Mouse (Mus musculus) urinary bladder, adult 2 months (tissue): ENCODE measurements around the gene Dnaaf3. TPM values are rescaled to one million over a fixed set of nuclear protein-coding genes. Genes with fewer than 3 reads are reported as not detected.

Source experiments
- DNase-seq: peaks from one replicate; pipeline ENCODE4 v3.0.0; 2022; ENCODE audit warnings: low spot score
- polyA plus RNA-seq: library from polyadenylated mRNA; depleted of rRNA; stranded (reverse); fragments of >200 nt; gene quantifications from 2 replicates; pipeline ENCODE4 v1.2.3, GENCODE M21; 2012

Dnaaf3 gene
- polyA plus RNA-seq, 1 experiment, result 4.0 TPM

DNA sequence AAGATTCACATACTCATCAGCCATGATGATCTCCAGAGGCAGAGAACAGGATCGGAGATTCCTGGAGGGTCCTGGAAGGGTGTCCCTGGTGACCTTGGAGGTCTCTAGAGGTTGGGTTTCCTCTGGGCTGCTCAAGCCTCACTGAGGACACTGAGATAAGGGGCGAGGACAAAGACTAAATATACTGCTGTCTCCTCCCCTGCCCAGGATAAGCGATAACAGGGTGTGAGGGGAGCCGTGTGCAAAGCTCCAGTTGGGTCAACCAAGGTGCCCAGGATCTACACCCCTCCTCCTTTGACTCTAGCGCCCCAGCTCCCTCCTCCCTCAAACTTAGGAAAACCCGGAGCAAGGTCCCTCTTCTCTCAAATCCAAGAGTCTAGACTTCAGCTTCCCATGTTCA is 10.0 kb downstream of the Dnaaf3 start:
- DNase-seq, result no peak

DNA sequence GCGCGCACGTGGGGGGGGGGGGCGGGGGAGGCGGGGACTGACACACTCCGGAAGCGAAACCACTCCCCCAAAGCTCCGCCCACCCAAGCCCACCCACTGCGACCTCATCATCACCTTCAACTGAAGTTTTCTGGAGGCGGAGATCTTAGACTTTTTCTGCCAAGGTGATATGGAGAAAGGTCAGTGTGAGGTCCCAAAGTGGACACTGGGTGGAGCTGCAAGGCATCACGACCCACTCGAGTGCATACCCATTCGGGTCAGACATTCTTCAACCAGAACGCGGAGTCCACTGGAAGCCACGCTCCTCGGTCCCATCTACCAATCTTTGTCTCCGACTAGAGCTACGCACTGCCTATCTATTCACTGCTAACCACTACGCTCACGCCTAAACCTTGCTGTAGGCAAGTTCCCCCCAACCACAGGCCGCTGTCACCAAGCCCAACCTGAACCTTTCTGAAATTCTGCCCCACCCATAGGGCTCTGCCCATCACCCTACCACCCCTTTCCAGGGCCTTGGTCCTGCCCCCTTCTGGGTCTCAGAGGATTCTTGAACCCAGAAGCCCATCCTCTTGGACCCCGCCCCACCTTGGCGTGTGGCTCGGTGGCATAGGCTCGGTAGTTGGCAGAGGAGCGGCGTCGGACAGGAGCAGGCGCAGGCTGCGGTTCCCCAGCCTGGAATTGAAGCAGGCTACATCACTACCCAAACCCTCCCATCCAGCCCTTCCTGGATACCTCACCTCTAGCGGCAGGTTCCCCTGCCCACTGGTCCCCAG is 10.8 kb downstream of the Dnaaf3 start:
- DNase-seq, result no peak

DNA sequence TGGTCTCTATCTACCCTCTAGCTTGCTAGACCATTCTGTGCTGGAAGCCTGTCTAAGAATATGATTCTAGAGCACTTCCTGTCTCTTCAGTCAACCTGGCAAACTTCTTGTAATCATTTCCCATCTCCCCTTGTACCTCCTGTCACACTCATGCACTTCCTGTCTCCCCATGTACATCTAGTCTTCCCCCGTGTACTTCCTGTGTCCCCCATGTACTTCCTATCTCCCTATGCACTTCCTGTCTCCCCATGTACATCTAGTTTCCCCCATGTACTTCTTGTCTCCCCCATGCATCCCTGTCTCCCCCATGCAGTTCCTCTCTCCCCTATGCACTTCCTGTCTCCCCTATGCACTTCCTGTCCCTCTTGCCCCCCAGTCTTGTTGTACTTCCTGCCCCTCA is 13.8 kb downstream of the Dnaaf3 start:
- DNase-seq, result no peak

DNA sequence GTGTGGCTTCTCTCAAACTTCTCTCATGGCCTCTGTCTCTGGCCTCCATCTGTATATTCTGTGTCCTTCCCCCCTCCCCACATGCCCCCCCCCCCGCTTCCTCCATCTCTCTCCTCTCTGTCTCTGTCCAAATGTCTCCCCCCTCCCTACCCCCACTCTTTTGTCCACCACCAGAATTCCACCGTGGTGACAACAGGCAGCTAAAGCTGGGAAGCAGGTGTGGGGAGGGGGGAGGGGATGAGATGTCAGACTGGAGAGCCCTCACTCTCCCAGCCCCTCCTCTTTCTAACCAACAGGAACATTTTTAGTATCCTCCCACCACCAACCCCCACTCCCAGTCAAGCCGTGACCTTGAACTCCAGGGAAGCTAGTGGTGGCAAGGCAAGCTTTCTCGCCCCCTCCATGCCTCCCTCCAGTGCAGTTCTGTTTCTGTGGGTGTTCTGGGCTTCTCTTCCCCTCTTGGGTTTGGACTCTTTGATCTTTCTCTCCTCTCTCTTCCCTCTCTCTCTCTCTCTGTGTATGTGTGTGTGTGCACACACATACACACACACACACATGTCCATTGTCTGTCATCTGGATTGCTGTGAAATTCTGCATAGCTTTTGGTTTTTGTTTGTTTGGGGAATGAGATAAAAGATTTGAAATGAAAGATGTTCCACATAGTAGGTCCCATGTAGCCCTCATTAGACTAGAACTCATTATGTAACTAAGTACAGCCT is 15.8 kb downstream of the Dnaaf3 start, which contains the start of gene Tnnt1:
TSS of gene Tnnt1 (minus strand) at position 51 of the 719 bp plus-strand sequence.
- DNase-seq, result no peak

DNA sequence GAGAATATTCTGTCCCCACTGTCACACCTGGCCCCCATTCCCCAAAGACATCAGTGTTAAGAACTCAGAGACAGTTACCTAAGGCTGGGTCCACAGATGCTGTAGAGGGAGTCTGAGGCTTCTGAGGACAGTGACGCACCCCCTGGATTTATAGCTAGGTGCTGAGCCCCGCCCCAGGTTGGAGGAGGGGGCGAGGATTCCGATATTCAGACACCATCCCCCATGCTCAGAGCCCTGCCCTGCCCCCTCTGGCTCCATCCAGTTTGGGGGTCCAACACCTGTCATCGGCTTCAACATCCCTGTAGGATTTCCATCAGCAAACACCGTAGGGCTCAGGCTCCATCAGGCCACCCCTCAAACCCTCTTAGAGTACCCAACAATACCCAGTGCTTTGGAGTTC is 16.4 kb downstream of the Dnaaf3 start:
- no peak for DNase-seq

DNA sequence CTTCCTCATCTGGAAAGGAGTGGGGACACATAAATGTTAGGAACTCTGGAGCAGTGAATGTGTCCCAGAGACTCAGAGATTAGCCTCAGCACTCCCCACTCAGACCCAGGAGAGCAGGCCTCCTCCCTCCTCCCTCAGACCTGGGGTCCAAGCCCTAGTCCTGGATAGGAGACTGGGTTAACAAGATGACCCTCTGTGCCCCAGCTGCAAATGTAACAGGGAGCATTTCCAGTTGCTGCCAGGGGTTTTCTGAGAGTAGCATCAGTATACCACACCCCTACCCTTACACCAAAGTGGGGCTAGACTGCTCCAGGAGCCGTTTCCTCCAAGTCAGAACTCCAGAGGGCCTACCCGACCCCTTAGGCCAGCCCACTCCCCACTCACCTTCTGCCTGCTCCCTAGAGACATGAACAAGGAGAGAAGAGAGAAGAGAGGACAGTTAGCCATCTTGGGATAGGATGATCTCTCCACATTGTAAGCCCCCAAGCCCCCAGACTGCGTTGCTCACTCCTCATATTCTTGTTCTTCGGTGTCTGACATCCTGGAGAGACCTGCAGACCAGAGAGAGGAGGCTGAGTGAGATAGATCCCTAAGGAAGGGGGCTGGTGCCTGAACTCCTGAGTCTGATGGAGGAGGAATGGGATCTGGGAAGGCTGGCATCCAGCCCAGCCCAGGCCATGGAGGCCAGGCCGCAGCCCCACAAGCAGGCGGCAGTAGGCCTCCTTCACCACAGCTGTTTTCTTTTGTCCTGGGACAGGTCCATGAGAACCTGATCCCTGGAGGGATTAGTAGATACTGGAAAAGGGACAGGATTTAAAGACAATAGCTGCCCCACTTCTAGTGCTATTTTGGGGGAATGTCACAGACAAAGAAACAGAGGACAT is 18.2 kb downstream of the Dnaaf3 start:
- DNase-seq, result no peak

DNA sequence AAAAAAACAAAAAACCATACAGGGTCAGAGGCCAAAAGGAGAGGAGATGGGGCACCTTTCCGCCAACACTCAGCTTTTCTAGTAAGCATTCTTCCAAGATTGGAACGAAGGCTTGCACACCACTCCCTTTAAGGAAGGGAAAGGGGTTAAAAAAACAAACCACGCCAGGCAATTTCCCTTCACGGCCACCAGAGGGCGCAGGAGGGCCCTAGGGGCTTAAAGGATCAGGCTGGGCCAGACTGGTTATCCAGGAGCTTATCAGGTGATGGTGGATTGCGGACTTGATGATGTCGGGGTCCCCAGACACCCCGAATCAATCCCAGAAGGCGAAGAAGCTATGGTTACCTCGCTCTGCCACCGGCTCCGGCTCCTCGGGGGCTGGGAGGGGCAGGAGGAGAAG is 19.0 kb downstream of the Dnaaf3 start:
- DNase-seq, result no peak

DNA sequence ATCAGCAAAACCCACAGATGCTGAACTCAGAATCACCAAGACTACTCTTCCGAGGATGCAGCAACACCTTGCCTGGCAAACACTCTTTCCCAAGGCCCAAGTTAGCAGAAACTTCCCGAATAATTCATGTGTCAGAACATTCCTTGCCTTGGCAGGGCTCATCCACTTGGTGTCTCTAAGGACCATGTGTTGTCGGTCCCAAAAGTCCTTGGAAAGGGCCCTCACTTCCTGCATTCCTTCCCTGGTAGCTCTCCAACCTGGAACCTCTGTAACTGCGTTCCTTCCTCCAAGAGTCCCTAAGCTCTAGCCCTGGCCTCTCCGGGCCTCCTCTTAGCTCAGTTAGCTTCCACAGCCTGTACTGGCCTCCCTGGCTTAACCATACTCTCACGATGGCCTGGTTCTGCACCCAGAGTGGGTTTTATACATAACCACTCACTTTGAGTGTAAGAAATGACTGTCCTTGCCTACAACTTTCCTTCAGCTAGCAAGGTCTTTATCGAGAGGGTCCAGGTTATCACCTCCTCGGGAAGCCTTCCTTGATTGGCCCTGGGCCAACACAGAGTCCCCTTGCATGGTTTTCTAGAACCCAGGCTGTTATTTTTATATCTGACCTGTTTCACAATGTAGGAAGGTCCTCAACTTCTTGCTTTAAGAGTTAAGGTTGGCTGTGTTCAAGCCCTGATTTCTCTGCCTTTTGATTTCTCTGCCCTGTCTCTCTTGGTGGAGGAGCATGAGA is 20.6 kb downstream of the Dnaaf3 start:
- no peak for DNase-seq

DNA sequence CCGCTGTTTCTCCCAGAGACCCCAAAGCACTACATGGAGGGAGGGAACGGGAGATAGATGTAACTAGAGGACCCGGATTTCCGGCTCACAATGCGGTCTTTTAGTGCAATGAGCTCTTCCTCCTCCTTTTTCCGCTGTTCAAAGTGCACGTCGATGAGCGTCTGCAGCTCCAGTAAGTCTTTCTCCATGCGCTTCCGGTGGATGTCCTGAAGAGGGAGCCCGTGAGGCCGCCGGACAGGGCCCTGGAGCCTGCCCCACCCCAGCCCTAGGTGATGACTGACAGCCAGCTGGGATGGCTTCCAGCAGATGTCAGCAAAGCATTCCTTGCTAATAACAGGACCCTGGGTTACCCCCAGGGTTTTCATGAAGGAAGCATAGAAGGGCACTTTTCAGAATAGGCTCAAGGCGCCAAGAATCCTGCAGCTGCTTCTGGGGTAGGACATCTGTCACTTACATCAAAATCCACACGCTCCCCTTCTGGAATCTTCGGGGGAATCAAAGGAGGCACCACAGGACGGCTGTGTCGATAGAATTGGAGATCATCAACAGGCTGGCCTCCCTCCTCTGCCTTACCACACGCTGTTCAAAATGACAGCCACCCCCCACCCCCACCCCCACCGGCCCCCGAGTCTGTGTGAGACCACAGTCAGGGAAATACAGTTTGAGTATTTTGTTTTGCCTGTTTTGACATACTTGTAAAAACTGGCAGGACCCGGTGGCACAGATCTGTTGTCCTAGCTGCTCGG is 22.2 kb downstream of the Dnaaf3 start:
- no peak for DNase-seq

DNA sequence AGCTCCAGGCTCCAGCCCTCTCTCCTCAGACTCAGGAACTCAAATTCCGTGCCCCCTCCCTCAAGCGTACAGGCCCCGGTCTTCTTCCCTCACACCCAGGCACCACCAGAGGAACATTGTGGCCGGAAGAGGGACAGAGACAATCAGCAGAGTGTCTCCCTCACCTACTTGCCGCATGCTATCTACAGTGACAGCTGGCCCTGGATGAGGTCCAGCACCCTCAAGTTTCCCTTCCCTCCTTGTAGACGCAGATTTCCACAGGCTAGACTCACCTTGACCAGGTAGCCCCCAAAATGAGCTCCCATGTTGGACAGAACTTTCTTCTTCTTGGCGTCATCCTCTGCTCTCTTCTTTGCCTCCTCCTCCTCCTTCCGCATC is 23.5 kb downstream of the Dnaaf3 start:
- DNase-seq, result no peak

DNA sequence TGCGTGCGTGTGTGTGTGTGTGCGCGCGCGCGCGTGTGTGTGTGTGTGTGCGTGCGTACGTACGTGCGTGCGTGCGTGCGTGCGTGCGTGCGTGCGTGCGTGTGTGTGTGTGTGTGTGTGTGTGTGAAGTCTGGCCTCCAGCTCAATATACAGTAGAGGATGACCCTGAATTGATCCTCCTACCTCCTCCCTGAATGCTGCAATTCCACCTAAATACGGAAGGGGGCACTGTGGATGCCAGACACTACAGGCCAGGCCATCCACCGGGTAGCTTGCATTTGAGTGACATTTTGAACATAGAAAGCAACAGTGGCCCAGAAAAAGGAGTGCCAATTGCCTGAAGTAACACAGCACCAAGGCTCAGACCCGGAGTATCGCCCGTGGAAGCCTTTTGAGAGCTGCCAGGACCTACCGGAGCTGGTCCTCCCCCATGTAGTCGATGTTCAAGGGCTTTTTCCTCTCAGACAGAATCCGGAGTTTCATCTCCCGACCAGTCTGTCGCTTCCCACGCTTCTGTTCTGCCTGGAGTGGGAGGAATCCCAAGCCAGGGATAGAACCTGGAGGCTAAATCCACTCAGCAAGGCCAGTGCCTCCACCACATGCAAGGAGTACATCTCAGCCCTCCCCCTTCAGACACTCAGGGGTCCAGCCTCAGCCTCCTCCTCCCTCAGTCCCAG is 24.1 kb downstream of the Dnaaf3 start:
- DNase-seq, result no peak

DNA sequence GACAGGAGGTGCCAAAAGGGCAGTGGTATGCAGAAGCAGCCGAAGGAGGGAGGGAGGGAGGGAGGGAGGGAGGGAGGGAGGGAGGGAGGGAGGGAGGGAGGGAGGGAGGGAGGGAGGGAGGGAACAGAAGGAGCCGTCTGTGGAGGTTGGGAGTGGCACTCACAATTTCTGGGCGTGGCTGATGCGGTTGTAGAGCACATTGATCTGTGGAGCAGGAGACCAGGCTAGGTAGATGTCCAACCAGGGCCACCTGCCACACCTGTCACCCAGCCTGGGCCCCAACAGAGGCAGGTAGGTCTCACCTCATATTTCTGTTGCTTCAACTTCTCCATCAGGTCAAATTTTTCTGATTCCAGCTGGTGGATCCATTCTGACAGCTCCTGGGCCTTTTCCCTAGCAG is 25.0 kb downstream of the Dnaaf3 start:
- DNase-seq, result no peak

DNA sequence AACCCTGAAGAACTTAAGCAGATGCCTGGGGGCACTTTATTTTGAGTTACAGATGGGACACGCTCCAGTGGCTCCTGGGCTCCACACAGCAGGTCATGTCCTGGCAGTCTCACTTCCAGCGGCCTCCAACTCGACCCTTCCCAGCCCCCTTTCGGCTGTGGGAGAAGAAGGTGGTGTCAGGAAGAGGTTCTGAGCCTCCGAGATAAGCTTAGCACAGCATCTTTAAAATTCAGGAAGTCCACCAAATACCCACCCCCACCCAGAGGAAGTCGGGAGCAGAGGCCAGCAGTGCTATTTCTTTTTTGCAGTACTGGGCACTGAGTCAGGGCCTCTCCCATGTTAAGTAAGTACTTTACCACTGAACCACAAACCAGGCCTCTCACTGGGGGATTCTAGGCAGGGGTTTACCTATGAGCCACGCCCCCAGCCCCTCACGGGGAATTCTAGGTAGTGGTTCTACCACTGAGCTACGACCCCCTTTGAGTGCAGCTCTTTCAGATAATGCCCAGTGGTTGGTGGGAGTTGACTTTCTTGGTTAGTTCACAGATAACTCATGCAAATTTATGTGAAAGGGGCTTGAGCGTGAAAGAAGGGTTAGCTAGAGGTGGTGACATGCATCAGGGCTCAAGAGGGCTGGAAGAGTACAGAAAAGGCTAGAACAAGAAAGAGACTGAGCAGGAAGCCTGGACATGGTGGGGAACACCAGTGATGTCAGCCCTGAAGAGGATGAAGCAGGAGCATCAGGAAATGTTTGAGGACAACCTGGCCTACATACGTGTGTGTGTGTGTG is 27.4 kb downstream of the Dnaaf3 start:
- no peak for DNase-seq

DNA sequence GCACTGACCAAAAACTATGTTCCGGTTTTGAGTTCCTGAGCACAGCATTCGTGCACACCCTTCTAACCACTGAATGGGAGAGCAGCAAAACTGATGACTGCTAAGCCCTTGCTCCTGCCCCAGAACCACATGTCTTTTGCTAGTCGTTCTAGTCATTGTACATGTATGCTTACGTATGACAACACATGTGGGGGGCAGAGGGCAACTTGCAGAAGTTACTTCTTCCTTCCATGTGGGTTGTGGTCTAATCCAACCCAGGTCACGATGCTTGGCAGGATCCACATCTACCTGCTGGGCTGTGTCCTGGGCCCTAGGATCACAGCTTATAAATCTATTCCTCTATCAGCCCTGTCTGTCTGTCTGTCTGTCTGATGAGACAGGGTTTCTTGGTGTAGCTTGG is 28.4 kb downstream of the Dnaaf3 start:
- DNase-seq, result no peak

DNA sequence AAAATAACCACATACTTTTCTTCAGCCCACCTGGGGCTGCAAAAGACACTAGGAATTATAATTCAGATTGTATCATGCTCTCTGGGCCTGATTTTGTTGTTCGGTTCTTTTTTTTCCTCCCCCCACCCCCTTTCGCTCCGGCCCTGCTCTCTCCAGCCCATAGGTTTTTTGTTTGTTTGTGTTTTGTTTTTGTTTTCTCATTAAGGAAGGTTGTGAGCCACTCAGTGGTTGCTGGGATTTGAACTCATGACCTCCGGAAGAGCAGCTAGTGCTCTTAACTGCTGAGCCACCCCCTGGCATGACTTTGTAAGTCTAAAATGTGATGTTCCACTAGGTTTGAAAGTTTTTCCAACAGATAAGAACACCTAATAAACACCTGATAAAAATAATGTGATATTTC is 29.2 kb downstream of the Dnaaf3 start:
- DNase-seq, result no peak

DNA sequence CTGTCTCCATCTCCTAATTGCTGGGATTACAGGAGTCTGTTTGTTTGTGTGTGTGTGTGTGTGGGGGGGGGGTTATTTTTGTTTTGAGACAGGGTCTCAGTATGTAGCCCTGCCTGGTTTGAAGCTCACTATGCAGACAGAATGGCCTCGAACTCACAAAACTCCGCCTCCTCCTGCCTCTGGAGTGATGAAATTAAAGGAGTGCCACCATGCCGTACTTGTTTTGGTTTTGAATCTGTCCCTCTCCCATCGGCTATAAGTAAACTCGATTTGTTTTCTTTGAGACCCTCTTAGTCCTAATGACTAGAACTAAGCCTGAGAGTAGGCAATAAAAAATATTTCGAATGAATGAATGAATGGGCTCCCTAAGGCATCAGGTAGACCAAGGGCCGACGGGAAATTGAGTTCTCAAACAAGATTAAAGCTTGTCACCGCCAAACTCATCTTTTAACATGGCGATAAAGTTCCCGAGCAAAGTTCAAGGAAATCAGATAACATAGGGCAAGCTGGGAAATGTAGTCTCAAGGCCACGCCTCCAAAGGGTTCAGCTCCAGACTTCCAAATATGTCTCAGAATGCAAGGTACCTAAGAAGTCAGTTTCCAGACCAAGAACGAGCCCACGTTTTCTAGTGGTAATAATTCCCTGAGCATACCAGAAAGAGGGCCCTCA is 29.7 kb downstream of the Dnaaf3 start:
- DNase-seq, result no peak

DNA sequence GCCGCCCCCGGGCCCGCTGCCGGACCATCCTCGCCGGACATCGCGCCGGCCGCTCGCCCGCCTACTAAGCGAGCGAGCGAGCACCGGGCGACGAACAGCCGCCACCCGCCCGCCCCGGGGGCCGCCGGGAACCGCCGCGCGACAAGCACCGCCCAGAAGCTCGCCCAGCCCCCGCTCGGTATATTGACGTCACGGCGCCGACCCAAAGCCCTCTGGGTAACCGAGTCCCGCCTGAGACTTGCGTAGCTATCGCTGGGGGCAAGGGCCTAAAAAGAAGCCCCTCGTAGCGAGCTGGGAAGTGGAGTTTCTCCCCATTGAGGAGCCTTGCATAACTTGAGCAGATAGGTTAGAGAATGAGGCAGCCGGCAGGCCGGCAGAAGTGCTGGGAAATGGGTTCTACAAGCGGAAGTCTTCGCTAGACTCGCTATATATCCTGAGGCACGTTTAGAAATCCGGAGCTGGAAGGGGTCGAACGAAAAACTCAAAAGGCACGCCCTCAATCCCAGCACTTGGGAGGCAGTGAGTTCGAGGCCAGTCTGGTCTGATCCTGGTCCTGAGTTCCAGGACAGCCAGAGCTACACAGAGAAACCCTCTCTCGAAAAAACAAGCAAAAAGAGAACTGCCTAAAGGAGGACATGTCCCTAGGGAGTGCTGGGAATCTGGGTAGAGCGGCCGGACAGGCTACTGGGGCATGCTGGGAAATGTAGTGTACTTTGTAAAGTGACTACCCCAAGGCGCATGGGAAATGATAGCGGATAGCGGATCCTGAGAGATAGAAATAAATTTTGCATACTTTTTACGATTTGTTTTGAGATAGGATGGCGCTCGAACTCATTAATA is 30.5 kb downstream of the Dnaaf3 start, which contains the start of gene Ppp1r12c:
TSS of gene Ppp1r12c (minus strand) at position 123 of the 840 bp plus-strand sequence.
- DNase-seq, result peak; percentile 95

DNA sequence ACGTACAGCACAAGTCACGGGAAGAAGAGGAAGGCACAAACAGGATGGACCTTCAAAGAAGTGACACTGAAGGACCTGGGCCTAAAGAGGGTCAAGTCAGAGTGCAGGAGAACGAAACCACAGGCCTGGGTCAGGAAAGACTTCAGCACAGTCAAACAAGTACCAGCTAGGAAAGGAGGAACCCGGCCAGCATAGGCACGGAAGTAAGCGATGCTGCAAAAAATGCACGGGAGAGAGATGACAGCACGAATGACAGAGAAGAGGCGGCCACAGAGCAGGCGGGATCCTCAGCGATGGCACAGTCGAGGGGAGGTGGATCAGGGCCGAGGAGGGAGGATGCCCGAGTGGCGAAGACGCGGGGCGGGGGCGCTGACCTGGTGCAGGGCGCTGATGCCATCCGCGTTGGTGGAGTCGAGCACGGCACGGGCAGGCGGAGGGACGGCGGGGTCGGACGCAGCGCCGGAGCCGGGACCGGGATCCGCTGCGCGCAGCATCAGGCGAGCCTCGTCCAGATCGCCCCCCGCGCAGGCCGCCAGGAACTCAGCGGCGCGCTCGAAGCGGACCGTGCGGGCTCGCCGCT is 31.3 kb downstream of the Dnaaf3 start:
- DNase-seq, result peak; percentile 52
